In genomic region chr5:53590875-53591682, GRCm38 (mm10) we compare ENCODE assay signal across 8 mouse cellular contexts.
A peak's percentile ranks its signal among the peaks of the same experiment; 100 is the strongest.
DNase-seq lines count a peak whose midpoint lies in the region; ATAC-seq lines count a peak whose summit lies in the region.

No protein-coding gene starts in this region.

- H3K4me1 ChIP-seq in lung, embryonic 15.5 days: peaks cover 35% of the 10 kb centered on the region

- peak; percentile 3; the same call in 1 of the 2 replicates for ATAC-seq in lung, embryonic 15.5 days (ENCODE audit: borderline replicate concordance, extremely low read depth, low FRiP score, low TSS enrichment)

- H3K9ac ChIP-seq in lung, embryonic 15.5 days: peak overlapping the region; percentile 98

- H3K4me2 ChIP-seq in lung, embryonic 15.5 days: peak overlapping the region; percentile 96

- peak overlapping the region; percentile 99 for H3K27ac ChIP-seq in lung, embryonic 15.5 days

- no peaks in the 10 kb centered on the region for H3K27me3 ChIP-seq in lung, embryonic 15.5 days

- H3K4me3 ChIP-seq in lung, embryonic 15.5 days: peak overlapping the region; percentile 96

- H3K36me3 ChIP-seq in lung, embryonic 15.5 days: no peaks in the 10 kb centered on the region

- peak; percentile 21 for DNase-seq in urinary bladder, postnatal 25 days (ENCODE audit: low spot score)
- no peak for DNase-seq in urinary bladder, postnatal 4 days (ENCODE audit: low spot score in 2 of 2)
- peak; percentile 48 for DNase-seq in cerebellum, adult 8-10 months
- DNase-seq in gastrocnemius, postnatal 4 days (ENCODE audit: low spot score in 2 of 2): peak; percentile 19 to 47
- peak; percentile 17 for DNase-seq in kidney, adult 9 months
- DNase-seq in ovary, postnatal 14 days (ENCODE audit: low spot score): peak; percentile 18
- DNase-seq in thymus, postnatal 4 days: peak; percentile 61

- WGBS in lung, embryonic 15.5 days: under 1% methylated on average over 55 of the region's 67 CpGs

- H3K9me3 ChIP-seq in lung, embryonic 15.5 days: no peaks in the 10 kb centered on the region

Comparison
In these comparisons a context has a peak if more than half of its experiments do, and no peak if none do; other contexts are left out.
1. DNase-seq: peak in urinary bladder, postnatal 25 days (single experiment), cerebellum, adult 8-10 months (single experiment), gastrocnemius, postnatal 4 days (2 of 2), kidney, adult 9 months (single experiment), ovary, postnatal 14 days (single experiment) and thymus, postnatal 4 days (single experiment); none in urinary bladder, postnatal 4 days (0 of 2).